Mouse (Mus musculus) forelimb bud, embryonic 11.5 days (tissue): ENCODE measurements around the gene Acta1.

Experiments
- DNase-seq: peaks from one replicate; pipeline ENCODE4 v3.0.0-alpha.2; 2012; ENCODE audit warnings: low read depth, low spot score

The Acta1 gene

DNA sequence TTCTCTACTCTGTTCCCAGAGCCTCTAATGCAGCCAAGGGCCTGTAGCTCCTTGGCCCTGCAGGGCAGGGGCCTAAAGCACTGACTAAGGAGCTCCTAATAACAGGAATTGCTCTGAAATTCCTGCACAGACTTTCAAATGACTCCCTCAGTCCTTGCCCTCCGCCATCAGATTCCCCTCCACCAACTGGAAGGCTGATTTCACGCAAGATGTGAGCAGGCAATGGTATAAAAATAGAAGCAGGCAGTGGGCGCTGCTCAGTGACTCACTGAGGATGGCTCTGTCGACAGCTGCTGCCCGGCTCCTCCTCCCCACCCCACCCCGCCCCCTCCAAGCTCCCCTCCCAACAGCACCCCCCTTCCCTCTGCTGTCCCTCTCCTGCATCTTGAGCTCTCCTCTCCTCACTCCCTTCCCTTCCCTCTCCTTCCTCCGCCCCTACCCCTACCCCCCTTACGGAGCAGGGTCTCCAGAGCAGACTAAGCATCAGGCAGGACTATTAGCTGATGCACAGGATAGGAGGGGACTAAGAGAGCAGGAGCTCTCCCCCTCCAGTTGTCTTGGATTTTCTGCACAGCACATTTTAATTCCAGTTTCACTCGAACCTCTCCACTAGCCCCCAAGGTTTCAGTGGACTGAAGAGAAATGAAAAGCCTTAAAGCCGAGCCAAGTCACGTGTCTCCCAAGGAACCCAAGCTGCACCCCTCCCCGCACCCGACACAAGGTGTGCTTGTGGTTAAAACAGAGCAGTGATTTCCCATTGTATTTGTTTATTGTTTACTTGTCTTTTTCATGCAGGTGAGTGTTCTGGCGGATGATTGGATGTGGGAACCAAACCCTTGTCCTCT is 9.6 kb downstream of the Acta1 start:
- DNase-seq, result no peak

DNA sequence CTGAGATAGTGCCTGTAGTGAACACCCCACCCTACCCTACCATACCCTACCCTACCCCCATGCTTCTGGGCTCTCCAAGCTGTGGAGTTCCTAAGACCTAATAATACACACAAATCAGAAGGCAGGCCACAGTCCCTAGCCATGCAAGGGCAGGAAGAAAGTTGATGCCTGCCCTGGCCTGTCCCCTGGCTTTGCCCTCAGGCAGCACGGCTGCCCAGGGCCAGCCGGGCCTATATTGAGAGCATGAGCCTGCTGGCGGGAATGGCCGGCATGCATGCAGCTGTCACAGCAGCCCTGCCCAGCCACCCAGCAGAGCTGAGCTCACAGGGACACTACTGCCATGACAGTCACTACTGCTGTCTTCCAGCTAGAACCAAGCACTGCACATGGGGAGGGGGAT is 11.5 kb downstream of the Acta1 start:
- DNase-seq, result no peak

DNA sequence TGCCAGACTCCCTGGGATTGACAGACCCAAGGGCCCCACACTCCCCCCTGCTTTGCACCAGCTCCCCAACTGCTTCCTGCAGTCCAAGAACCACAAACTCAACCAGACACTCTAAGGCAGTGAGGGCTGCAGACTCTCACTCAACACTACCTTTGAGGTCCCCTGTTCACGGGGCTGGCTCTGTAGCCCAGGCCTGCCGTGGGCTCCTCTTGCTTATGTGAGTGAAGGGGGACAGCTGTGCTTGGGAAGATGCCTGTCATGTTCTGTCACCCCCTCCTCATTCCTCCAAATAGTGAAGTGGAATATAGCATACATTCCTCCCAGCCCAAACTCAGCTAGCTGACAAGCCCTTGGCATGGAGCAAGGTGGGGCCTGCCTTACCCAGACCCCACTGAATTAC is 12.1 kb downstream of the Acta1 start:
- no peak for DNase-seq

DNA sequence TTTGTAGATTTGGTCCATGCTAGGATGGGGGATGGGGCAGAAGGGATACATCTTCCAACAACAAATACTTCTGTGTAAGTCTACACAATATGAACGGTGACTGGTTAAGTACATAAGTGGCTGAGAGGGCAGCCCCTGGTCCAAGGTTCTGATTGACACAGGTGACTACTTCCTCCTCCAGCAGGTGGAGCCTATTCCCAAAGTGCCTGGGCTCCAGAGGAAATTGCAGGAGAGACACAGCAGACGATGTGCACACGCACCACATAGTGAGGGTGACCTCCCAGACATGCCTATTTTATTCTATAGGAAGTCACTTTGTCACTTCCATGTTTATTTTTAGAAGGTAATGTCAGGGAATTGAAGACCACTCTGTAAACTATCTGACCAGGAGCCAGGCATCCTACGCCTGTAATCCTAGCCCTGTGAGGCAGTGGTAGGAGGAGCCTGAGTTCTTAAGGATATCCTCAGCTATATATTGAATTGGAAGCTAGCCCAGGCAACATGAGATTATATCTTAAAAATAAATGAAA is 13.7 kb downstream of the Acta1 start:
- DNase-seq, result no peak

DNA sequence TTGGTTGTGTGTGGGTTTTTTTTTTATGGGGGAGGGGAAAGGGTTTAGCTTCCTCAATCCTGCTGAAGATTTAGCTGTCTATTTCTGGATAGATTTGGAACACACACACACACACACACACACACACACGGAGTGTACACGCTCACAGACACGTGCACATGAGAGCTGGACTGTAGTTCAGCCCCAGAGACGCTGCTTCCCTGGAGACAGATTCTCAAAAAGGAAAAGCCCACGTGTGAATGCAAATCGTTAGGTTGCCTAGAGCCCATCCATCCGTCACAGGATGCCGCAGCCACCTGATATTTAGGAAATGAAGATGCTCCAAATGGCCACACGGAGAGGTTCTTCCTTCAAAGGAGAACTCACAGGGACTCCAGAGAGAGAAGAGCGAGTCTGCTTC is 14.3 kb downstream of the Acta1 start:
- DNase-seq, result no peak

DNA sequence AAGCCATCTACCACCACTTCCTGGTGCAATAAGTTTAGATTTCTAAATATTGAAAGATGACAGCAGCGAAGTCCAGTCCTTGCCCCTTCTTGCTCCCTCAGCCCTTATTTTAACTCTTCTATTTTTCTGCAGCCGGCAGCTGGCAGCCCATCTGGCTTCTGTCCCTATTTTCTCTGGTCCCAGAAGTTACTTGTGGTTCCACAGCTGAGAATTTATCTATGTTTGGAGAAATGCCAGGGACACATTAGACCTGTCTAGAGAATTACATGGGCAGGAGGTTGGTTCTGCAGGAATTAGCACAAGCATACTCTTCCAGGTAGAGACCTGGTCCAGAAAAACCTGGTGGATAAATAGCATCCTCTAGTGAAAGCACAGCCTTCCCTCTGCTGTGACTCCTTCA is 16.7 kb downstream of the Acta1 start:
- no peak for DNase-seq

DNA sequence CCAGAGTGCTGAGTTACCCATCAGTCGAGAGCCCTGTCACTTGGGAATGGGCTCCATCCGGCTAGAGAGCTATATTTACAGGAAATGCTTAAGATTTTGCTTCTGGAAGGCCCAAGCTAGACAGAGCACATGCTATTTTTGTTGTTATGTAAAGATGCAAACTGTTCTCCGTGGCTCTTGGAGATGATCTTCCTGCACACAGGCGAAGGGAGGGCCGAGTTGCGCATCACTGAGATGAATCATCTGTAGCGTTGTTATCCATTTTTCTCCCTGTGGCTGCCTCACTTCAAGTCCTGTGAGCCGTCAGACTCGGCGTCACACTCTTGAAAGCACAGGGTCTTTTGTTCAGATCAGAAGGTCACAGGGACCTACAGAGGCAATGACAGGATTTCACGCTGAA is 20.2 kb downstream of the Acta1 start:
- DNase-seq, result no peak

DNA sequence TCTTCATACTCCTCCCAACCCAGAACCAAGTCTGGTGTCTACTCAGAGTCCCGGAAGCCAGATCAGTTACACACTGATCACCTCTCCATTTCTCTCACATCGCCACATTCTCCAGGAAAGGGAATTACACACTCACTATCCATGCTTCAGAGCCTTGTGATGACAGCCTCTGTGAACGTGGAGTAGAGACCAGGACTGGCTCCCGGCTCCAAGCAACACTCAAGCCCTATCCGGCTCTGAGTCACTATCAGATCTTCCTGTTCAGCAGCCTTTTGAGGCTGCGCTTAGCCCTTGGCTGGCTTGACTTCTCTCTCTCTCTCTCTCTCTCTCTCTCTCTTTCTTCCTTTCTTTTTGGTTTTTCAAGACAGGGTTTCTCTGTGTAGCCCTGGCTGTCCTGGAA is 21.2 kb downstream of the Acta1 start:
- DNase-seq, result no peak

DNA sequence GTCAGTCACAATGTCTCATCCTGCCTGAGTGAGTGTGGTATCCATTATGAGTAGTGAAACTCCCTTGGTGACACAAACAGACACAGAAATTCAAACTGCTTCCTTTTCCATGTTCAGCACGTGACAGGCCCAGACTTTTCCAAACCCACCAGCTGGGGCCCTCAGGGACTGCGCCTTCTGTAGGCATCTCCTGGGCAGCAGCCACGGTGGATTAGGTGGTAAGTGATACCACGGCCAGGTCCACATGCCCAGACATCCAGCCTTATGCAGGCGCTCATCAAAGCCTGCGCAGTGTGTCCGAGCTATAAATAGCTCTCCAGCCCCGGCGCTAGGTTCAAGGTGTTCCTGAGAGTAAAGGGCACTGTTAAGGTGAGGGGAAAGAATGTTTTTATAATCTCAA is 22.5 kb downstream of the Acta1 start:
- no peak for DNase-seq

DNA sequence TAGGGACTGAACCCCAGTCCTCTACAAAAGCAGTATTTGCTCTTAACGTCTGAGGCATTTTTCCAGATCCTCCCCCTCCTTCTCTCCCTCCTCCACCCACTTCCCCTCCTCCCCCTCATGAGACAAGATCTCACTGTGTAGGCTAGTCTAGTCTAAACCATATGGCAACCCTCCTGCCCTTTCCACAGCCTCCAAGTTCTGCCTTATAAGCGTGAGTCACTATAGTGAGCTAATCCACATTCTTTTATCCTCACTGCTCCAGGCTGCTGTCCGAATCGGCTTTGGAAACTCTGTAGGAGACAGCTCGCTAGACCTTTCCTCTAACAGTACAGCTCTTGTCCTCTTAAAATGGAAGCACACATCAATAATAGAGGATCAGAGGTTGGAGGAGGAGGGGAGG is 27.6 kb downstream of the Acta1 start:
- no peak for DNase-seq

DNA sequence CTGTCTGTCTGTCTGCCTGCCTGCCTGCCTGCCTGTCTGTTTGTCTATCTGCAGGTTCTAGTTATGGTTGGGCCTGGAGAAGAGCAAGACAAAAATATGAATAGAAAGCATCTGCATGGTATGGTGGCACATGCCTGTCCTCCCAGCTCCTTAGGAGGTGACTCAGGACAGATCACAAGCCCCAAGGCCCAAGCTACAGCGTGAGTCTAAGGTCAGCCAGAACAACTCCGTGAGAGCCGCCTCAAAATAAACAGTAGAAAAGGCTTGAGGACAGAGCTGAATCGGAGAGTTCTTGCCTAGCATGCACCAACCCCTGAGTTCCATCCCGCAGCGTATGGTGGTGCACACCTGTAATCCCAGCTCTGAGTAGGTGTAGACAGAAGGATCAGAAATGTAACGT is 28.8 kb downstream of the Acta1 start:
- no peak for DNase-seq

DNA sequence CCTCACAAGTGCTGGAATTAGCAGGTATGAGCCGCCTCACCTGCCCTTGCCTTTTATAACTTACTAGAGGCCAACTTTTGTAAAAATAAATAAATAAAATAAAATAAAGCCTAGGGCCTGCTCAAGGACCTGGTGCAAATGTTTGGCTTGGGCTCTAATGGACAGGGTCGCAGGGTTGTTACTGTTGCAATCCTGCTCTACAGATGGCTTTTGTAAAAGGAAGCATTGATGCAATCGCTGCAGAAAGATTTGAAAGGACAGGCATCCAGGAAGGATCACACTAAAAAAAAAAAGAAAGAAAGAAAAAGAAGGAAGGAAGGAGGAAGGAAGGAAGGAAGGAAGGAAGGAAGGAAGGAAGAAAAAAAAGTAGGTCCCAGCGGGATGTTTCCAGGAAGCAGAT is 34.2 kb downstream of the Acta1 start:
- no peak for DNase-seq

DNA sequence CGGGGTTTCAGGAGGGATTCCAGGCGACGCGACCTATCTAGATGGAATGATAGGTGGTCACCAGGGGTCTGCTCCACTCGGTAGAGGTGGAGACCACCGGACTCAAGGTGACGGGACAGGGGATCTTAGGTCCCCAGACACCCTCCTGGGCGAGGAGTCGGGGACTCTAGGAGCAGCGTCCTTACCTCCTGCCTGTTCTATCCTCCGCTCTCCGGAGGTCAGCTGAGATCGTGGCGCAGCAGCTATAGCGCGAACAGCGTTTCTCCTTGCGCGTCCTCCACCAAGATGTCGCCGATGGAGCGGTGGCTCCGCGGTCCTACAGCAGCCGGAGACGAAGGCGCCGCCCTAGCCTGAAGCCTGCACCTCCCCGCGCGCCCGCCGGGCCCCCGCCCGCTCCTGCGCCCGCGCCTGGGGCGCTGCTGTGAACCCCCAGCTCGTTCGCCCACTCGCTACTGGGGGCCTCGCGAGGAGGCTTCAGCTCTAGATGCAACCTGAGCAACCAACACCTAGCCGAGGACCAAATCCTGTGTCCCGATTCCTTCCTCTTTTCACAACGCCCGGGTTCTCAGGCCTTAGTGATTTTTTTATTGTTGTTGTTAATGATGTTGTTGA is 34.8 kb downstream of the Acta1 start, which contains the start of gene Ccsap:
Gene Ccsap (minus strand): TSS at position 562 of the 612 bp plus-strand sequence.
- no peak for DNase-seq

DNA sequence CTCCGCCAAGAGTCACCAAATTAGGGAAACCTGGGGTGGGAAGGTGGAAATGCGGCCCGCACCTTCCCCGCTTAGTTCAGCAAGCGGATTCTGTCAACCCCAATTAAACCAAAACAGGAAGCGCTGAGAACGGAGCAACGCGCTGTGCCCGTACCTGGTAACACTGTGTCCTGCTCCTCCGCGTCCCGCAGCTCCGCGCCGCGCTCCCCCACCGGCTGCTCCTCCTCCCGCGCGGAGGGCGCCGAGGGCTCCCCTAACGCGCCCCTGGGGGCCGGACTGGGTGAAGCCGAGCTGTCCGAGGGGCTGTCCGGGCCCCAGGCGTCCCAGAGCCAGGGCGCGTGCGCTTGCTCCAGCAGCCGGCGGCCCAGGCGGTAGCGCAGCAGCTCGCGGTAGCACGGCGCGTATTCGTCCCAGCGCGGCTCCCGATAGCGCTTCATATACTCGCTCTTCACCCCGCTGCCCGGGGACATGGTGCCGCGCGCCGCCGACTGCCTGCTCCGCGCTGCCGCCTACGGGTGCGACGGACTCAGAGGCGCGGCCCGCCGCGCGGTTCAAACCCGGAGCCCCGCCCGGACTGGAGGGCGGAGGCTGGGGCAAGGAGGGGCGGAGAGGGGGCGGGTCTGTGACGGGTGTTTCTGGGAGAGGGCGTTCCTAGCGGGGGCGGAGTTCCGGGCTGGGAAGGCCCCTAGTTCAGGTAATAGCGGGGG is 35.5 kb downstream of the Acta1 start:
- DNase-seq, result peak; percentile 88

DNA sequence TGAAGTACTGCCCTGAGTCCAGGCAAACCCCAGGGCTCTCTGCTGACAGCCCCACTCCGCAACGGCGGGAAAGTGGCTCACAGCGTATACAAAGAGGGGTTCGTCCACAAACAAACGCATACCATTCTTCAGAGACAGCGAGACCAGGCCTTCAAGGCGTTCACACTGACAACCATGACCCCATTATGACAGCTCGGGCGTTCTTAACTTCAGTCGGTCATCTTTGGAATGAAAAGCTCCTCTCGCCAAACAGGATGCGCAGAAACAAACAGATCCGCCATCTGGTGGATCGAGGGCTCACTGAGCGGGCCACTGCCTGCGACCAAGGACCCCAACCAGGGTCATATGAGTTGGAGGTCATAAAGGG is 36.0 kb downstream of the Acta1 start:
- DNase-seq, result peak; percentile 28

DNA sequence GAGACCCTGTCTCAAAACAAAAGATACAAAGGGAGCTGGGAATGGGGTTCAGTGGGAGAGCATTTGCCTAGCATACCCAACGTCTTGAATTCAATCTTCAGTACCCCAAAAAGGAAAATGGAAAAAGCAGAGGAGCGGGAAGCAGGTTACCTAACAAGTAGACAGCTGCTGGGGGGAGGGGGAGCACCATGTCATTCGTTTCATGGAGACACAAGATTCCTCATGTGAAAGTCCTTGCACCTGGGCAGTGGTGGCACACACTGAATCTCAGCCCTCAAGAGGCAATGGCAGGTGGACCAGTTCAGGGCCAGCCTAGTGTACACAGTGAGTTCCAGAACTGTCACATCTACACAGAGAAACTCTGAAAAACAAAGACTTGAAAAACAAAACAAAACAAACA is 37.2 kb downstream of the Acta1 start:
- DNase-seq, result no peak

DNA sequence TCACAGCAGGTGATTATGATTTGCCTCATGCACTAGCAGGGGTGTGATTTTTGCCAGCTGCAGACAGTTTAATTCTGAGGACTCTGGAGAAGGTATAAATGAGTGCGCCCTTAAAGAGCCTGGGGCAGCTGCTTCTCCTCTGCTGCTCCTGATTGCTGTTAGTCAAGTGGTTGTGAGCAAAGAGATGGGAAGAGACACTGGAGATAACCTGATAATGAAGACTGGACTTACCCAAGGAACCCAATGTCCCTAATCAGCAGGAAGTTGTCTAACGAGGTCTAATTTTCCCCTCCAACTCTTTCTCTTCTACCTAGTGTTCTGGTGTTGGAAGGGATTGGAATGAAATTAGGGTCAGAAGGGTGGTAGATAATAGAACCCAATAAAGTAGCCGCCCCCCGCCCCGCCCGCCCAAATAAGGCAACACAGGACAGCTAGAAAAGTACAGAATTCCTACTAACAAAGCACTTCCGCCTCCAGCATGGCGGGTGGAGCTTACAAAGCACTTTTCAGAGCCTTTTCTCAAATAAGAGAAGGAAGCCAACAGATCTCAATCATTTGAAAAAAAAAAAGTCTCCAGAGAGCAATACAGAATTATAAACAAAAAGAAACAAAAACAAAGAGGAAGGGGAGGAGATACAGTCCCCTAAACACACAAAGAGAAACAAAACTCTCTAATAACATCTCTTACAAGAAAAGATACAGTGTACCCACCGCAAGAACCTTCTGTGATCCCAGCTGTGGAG is 39.6 kb downstream of the Acta1 start:
- DNase-seq, result no peak

DNA sequence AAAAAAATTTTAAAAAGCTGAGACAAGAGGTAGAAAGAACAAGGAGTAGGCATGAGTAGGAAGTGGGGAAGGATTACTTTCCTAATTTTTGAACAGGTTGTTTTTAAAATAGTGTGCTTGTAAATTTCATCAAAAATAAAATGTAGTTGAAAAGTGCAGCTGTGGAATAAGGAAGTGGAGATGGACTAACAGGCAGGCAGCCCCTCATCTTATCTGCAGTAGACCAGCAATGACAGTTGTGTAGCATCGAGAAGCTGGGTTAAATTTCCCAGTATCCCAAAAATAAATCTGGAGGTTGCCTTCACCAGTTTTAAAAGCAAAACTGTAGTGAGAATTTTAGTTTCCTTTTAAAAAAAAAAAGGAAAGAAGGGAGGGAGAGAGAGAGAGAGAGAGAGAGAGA is 40.3 kb downstream of the Acta1 start:
- DNase-seq, result no peak

DNA sequence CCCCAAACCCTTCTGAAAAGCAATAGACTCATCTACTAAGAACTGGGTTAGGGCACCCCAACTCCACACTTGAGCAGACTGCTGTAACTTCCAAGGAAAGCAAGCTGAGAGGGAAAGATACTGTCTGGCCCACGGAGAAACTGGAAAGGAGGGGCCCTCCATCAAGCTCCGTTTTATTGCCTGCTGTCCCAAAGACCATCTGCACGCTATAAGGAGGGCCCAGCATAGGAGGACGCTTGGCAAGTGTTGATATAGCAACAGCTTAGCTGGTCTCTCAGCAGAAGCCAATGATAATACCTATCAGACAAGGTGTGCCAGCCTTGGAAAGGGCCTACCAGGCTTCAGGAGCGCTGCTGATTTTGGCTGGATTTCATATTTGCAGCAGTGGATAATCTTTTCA is 43.0 kb downstream of the Acta1 start:
- no peak for DNase-seq

DNA sequence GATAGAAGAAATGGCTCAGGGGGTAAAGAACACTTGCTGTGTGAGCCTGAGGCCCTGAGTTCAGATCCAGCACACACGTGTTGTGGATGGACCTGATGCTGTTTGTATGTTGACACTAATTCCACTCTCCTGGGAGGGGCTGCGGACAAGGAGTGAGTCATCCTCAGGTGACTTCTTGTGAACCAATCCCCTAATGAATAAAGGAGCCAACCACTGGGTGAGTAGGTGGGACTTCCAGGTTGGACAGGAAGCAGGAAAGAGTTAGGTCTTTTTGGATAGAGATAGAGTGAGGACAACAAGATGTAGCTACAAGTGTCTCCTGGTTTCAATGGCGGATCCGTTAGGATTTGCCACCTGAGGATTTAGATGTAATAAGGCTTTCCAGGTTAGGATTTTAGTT is 45.2 kb downstream of the Acta1 start:
- DNase-seq, result no peak

DNA sequence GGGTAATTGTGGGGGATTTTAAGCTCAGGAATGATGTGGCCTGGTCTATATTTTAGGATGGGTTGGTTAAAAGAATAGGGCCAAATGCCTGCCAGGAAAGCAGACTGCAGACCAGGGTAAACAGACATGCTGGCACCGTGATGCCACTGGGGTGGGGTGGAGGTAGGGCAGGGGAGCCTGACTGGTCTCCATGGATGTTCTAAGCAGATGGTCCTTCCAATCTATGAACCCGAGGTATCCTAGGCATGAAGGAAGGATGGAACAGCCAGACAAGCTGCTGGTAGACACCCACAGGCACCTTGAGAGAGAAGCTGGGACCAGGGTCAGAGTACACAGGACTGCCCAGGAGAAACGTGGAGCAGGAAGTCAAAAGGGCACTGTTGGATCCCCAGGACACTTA is 47.0 kb downstream of the Acta1 start:
- no peak for DNase-seq

DNA sequence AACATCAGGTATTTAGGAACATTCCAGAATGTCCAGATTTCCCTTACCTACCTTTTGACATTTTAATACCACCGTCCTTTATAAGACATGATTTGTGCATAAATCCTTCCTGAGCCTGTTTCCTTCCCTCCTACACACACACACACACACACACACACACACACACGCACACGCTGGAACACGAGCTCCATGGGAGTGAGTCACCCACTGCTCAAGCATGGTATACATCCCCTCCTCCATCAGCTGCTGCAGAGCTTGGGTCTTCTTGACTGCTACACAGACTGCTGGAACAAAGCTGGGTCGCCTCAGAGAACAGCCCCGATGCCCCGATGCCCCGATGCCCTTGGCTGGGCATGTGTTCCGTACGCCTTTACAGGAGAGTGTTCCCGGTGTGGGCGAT is 48.0 kb downstream of the Acta1 start:
- DNase-seq, result no peak
